Mouse (Mus musculus): ENCODE data around the gene Pptc7.

DNA sequence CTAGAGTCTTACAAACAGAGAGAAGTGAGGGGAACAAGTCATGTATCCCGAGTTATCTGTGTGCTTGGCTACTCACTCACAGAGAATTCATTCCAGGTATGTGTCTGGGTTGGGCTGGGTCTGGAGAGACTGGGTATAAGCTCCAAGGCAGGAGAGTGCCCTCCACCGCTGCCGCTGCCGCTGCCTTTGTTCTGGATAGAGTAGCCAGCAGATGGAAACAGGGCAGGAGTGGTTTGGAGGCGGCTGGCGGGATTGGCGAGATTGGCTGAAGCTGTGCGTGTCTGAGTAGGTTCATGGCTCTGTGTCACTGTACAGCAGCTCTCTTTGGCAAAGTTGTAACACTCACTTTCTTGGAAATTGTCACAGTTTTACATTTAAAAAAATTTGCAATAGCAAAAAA lies 39.4 kb downstream of the Pptc7 start:
- no peak for TF ChIP-seq POLR2A (IDR thresholded peaks at IDR 0.05; ENCODE audit: control insufficient read depth, low read depth, low read length)
- TF ChIP-seq CTCF (IDR thresholded peaks at IDR 0.05; ENCODE audit: control insufficient read depth, insufficient read depth, insufficient replicate concordance, low read depth, low read length): no peak
